Mouse (Mus musculus) CH12.LX (cell line): ENCODE measurements around the gene Zeb2.

ENCODE experiments used
- CHD2 ChIP-seq: IDR thresholded peaks from 2 replicates; pipeline ENCODE4 v1.6.1; 2011; ENCODE audit warnings: low read length, improper control_type of control experiment
- CTCF ChIP-seq, 2 experiments: IDR thresholded peaks in 1 of 2; conservative IDR thresholded peaks in 1 of 2; 2 replicates each; pipeline ENCODE4 v1.5.1; 2011 to 2012; ENCODE audit warnings: low read depth in 2 of 2, low read length in 2 of 2, improper control_type of control experiment in 1 of 2, inconsistent platforms in 1 of 2, mild to moderate bottlenecking in 1 of 2, moderate library complexity in 1 of 2
- EP300 ChIP-seq: IDR thresholded peaks from 2 replicates; pipeline ENCODE4 v1.6.1; 2011; ENCODE audit warnings: low read length, improper control_type of control experiment
- GABPA ChIP-seq: IDR thresholded peaks from 2 replicates; pipeline ENCODE4 v1.6.1; 2012; ENCODE audit warnings: low read depth, low read length, improper control_type of control experiment, inconsistent platforms; ENCODE audit not compliant: insufficient replicate concordance
- HCFC1 ChIP-seq: IDR thresholded peaks from 2 replicates; pipeline ENCODE4 v1.6.1; 2012; ENCODE audit warnings: low read depth, mild to moderate bottlenecking, inconsistent platforms, low read length, improper control_type of control experiment
- KAT2A ChIP-seq: IDR thresholded peaks from 2 replicates; pipeline ENCODE4 v1.6.1; 2012; ENCODE audit warnings: low read length, improper control_type of control experiment, inconsistent platforms; ENCODE audit not compliant: insufficient replicate concordance
- MXI1 ChIP-seq: IDR thresholded peaks from 2 replicates; pipeline ENCODE4 v1.6.1; 2011; ENCODE audit warnings: mild to moderate bottlenecking, low read depth, low read length, improper control_type of control experiment
- NRF1 ChIP-seq: IDR thresholded peaks from 2 replicates; pipeline ENCODE4 v1.6.1; 2014; ENCODE audit warnings: low read depth, mild to moderate bottlenecking, inconsistent platforms, low read length, improper control_type of control experiment, moderate library complexity
- POLR2A ChIP-seq: IDR thresholded peaks from 2 replicates; pipeline ENCODE4 v1.6.1; 2011; ENCODE audit warnings: low read depth, mild to moderate bottlenecking, improper control_type of control experiment, low read length
- RAD21 ChIP-seq: IDR thresholded peaks from 2 replicates; pipeline ENCODE4 v1.6.1; 2011; ENCODE audit warnings: low read depth, mild to moderate bottlenecking, low read length, improper control_type of control experiment, moderate library complexity
- RCOR1 ChIP-seq: conservative IDR thresholded peaks from 2 replicates; pipeline ENCODE4 v1.6.1; 2012; ENCODE audit warnings: low read depth, mild to moderate bottlenecking, inconsistent platforms, low read length, improper control_type of control experiment
- ZKSCAN1 ChIP-seq: IDR thresholded peaks from 2 replicates; pipeline ENCODE4 v1.6.1; 2012; ENCODE audit warnings: low read depth, inconsistent platforms, low read length, improper control_type of control experiment, borderline replicate concordance

DNA sequence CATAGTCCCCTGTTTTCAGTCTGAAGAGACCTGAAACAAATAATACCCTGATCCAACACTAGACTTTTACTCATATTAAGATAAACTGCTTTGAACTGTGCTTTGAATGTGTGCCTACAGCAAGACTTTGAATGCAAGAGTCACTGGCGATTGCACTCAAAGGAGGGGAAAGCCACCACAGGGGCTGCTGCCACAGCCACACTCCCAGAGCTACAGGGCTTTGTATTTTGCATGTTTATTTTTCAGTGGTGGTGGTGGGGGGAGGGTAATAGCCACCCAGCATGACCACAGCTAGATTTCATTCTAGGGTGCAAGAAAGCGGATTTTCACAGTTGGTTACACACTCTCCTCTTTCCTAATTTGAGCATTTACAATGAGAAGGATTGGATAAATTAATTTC is 2.6 kb downstream of the Zeb2 start:
- TF ChIP-seq RAD21 (peak; percentile 25), EP300 (peak; percentile 67), CTCF (conservative IDR thresholded peaks at IDR 0.05 in 1 of 2, IDR thresholded peaks at IDR 0.05 in 1 of 2; ENCODE audit: low read depth in 2 of 2, low read length in 2 of 2) (no peak), HCFC1 (peak; percentile 36; the same call in 1 of the 2 replicates), ZKSCAN1 (no peak), NRF1 (no peak), KAT2A (no peak), RCOR1 (no peak; the same call in 1 of the 2 replicates), POLR2A (no peak), CHD2 (peak; percentile 90), GABPA (no peak), MXI1 (0 out of 2 replicates have a peak, but pooled peaks have one; percentile 32)
